Mouse (Mus musculus): ENCODE measurements around the gene Tpcn2. TPM values are rescaled to one million over a fixed set of nuclear protein-coding genes. Genes with fewer than 3 reads are reported as not detected.

Tpcn2 gene
- total RNA-seq, 2 experiments from 2014 or later = 4.7 to 4.8 TPM

Other genes starting within 250 kb of the Tpcn2 start
- gene 1810010D01Rik, start 75.9 kb downstream of the Tpcn2 start, total RNA-seq (2021) = not detected
- gene Mrgprf, start 16.8 kb upstream of the Tpcn2 start, total RNA-seq (2021) = 1 to 10 TPM; 1.6 to 2.3 TPM
- gene Mrgprd, start 30.8 kb upstream of the Tpcn2 start, total RNA-seq (2021) = not detected